Mouse (Mus musculus) heart, embryonic 11.5 days (tissue): ENCODE data around the gene Pcdh9. TPM values are rescaled to one million over a fixed set of nuclear protein-coding genes. Genes with fewer than 3 reads are reported as not detected.

ENCODE experiments used
- ATAC-seq: fragments of 200-750 bp; cut with Nextera tagmentation; replicated peaks from 2 replicates; pipeline ENCODE4 v1.8.0; 2017; ENCODE audit warnings: moderate library complexity; ENCODE audit not compliant: insufficient number of reproducible peaks, low FRiP score, low TSS enrichment
- H3K27ac ChIP-seq: fragments of 300-500 bp; sonication (generic); 2 replicates; pipeline ENCODE4 v1.5.1; 2014; ENCODE audit warnings: mild to moderate bottlenecking, low read depth, low read length
- H3K27me3 ChIP-seq: fragments of 300-500 bp; sonication (generic); 2 replicates; pipeline ENCODE4 v1.6.1; 2014; ENCODE audit warnings: mild to moderate bottlenecking, low read length, mixed read lengths; ENCODE audit not compliant: control insufficient read depth, insufficient read depth
- H3K36me3 ChIP-seq: fragments of 300-500 bp; sonication (generic); 2 replicates; pipeline ENCODE4 v1.6.1; 2014; ENCODE audit warnings: mild to moderate bottlenecking, low read length, moderate library complexity, mixed read lengths; ENCODE audit not compliant: control insufficient read depth, insufficient read depth
- H3K4me1 ChIP-seq: fragments of 300-500 bp; sonication (generic); 2 replicates; pipeline ENCODE4 v1.6.1; 2014; ENCODE audit warnings: low read length; ENCODE audit not compliant: control insufficient read depth, insufficient read depth
- H3K4me2 ChIP-seq: fragments of 300-500 bp; sonication (generic); 2 replicates; pipeline ENCODE4 v1.6.1; 2014; ENCODE audit warnings: mild to moderate bottlenecking, moderate library complexity
- H3K4me3 ChIP-seq: fragments of 300-500 bp; sonication (generic); 2 replicates; pipeline ENCODE4 v1.5.1; 2014; ENCODE audit warnings: low read depth, low read length
- H3K9ac ChIP-seq: fragments of 300-500 bp; sonication (generic); 2 replicates; pipeline ENCODE4 v1.6.1; 2014; ENCODE audit warnings: mild to moderate bottlenecking, low read depth, low read length, moderate library complexity
- H3K9me3 ChIP-seq: fragments of 300-500 bp; sonication (generic); replicated peaks from 2 replicates; pipeline ENCODE4 v1.6.1; 2016; ENCODE audit warnings: low read length; ENCODE audit not compliant: control insufficient read depth
- WGBS: fragments of 180-500 bp; shearing (Covaris S2); extraction: QIAGEN DNeasy Blood & Tissue Kit; methylation state at CpG from one replicate; pipeline ENCODE4 v1.1.7; 2014; ENCODE audit not compliant: insufficient replicate concordance; 5-methylcytosine and 5-hydroxymethylcytosine counted together
- polyA plus RNA-seq: library from polyadenylated mRNA; unstranded; fragments of >200 nt; fragmentation: Nextera tagmentation; extraction: Ambion mirVana; gene quantifications from 2 replicates; pipeline ENCODE4 v1.2.1, GENCODE M21; 2014

Pcdh9 gene
- polyA plus RNA-seq, 1 experiment from 2014 or later: 5.6 TPM

- WGBS: 76% methylated on average over 5 of the region's 5 CpGs
- no peaks in the 10 kb centered on the region for H3K9me3 ChIP-seq
- ATAC-seq: no peak
- H3K27me3 ChIP-seq: no peaks in the 10 kb centered on the region
- no peak overlapping the region for H3K9ac ChIP-seq
- no peak overlapping the region for H3K4me3 ChIP-seq
- H3K4me1 ChIP-seq: no peaks in the 10 kb centered on the region
- no peak overlapping the region for H3K4me2 ChIP-seq
- H3K27ac ChIP-seq: no peak overlapping the region
- H3K36me3 ChIP-seq: no peaks in the 10 kb centered on the region
Measured at GRCm38 (mm10) chr14:93009147-93010064, 881.1 kb downstream of the Pcdh9 start.
